Mouse (Mus musculus): Measurements from ENCODE around the gene Foxd1.

Gene Foxd1

DNA sequence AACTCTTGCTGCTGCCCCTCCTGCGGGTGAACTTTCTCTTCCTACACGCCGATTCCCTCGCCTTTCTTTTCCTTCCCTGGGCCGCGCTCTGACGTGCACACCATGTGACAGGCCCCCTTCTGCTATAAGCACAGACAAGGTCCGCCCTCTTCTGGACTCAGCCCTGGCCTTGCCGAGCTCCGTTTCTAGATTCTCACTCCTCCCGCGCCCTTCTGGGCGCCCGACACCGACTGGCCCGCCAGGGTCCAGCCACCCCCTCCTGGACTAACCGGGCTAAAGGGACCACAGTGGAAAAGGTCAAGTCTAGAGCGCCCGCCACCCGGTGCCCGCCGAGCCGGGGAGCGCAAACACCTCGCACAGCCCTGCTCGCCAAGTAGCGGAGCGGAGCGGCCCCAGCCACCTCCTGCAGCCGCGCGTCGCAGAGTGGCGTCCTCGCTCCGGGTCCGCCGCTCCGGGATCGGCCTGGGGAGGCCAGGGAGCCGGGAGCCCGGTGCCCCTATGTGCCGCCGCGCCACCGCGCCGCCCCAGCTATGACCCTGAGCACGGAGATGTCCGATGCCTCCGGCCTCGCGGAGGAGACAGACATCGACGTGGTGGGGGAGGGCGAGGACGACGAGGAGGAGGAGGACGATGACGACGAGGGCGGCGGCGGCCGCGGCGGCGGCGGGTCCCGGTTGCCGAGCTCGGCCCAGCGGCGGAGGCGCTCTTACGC, at the start of gene Foxd1:
Gene Foxd1, plus strand, starts transcription at position 153 of the 712 bp plus-strand sequence.
- peak; percentile 83 for DNase-seq (ENCODE audit: low spot score)

DNA sequence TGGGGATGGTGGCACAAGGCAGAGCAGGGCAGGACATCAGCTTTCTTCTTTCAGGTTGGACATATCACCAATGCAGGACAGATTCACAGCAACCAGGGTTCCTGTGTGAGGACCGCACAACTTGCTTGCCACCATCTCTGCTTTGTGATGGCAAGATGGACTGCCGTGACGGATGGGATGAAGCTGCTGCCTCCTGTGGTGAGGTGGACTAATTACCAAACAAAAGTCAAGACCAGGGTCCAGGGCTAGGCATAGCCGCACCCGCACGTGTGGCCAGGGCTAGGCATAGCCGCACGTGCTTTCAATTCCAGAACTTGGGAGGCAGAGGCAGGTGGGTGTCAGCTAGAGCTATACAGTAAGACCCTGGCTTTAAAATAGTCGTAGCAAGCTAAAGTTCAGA, 48.8 kb upstream of the Foxd1 start:
- no peak for DNase-seq (ENCODE audit: low spot score)

- DNase-seq (ENCODE audit: low spot score) = no peak
These were observed 47.6 kb upstream of the Foxd1 start for GRCm38 (mm10) chr13:98306393-98306792.

DNA sequence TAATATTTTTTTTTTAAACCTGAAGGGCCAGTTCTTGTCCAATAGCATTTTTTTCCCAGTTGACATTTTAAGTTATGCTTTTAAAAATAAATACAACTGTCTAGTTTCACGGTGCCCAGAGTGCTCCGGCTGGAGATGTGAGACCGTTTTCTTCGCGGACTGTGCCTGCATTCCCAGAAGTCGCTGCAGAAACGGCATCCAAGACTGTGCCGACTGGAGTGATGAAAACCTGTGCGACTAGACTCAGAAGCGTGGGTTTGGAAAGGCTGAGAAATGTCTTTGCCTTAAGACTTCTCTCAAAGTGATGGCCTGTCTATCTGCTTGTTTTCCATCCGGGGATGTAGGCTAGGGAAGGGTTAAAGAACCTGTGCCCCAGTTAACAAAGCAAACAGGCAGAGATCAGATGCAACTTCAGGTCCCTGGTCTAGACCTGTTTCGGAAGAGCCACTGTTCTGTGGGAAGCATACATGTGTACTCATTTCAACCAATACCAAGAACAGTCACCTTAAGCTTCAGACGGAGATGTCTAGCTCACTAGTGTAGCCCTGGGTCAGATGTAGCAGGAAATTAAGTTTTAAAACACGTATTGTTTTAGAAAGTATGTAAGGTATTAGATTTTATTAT, 47.1 kb upstream of the Foxd1 start:
- DNase-seq (ENCODE audit: low spot score) = no peak

- DNase-seq (ENCODE audit: low spot score) = no peak
These were observed 46.0 kb upstream of the Foxd1 start for GRCm38 (mm10) chr13:98308004-98308403.

DNA sequence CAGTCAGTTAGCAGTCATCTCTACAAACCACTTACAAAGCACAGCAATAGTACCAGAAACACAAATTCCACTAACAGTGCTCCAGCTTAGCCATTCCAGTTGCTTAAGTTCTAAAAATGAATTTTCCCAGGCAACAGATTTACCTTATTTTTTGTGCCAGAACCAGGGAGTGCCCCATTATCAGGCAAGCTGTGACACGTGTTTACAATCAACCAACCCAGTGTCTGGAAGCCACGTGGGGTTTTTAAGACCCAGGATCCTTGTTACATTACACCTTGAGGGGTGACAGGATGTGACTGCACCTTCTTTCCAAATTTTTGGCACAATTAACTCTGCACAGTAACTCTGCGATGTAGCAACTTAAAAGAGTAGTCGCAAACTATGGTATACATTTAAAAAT, 45.3 kb upstream of the Foxd1 start:
- no peak for DNase-seq (ENCODE audit: low spot score)

DNA sequence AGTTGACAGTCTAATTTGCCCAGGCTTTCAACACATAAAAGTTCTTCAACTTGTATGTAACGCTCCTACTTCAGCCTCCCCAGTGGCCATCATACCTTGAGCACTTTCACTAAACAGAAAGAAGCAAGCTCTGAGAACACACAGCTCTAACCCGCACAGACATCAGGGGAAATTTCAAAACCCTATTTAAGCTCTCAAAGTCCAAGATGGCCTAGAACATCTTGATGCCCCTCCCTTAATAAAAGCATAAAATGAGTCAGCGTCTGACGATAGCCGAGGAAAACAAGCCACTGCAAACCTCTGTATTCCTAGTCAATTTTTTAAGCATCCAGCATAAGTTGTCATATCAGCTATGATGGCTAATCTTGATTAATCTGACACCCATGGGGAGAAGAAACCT, 42.4 kb upstream of the Foxd1 start:
- DNase-seq (ENCODE audit: low spot score) = no peak

GRCm38 (mm10) chr13:98313631-98314030, 40.4 kb upstream of the Foxd1 start:
- DNase-seq (ENCODE audit: low spot score) = no peak

DNA sequence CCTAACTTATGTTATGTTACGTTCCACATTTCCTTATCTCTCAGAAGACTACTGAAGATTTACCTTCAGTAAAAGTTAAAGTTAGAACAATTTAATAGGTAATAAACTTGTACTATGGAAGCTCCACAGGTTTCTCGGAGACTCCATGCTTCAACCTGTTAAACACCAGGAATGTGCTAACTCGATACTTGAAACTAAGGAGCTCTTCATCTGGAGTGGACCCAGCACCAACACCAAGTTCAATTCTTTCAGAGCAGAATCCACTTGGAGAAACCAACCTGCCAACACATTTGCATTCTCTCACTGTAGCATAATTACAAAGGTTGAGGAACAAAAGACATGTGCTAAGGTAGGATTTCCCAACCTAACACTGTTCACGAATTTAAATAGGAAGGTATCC, 38.9 kb upstream of the Foxd1 start:
- DNase-seq (ENCODE audit: low spot score) = no peak

DNA sequence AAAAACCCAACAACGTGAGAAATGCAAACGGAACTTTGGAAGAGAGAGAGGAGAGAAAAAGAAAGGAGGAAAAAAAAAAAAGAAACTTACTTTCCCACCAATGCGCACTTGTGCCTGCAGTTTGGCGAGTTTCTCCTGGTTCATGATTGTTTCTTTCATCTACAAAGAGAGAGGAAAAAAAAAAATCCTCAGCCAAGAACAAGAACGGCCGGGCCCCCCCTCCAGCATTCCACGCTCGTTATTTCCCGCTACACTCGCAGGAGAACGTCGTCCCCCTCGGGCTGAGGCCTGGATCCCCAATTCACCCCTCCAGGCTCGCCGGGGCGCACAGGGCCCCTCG, 37.9 kb upstream of the Foxd1 start:
- DNase-seq (ENCODE audit: low spot score) = no peak

DNA sequence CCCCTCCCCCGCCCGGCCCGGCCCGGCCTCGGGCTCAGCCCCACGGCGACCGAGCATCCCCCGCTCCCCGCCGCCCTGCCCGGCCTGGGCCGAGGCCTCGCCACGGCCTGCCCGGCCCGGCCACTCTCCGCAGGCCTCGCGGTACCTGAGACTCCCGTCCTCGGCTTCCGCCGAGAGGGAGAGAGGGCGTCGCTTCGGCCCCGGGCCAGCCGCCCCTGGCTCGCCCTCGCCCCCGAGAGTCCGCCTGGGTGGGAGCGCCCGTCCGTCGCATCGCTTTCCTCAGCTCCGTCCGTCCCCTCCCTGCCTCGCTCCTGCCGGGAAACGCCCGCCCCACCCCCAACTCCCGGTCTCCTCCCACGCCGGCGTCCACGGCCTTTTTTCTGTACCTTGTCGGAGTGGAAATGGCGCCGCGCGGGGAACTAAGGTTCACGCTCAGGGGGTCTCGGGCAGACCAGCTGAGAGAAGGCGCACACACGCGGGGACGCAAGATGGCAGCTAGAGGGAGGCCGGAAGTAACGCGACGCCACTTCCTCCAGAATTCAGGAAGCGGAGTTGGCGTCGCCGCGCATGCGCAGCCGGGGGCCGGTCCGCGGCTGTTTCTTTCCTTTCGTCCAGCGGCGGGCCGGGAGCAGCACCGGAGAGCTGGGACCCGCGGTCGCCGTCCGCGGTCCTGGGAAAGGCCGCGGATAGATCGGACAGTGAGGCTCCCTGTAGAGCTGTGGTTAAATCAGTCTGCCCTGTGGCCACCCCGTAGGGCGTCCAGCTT, 37.4 kb upstream of the Foxd1 start, which contains the start of gene Btf3:
Gene Btf3, minus strand, starts transcription at position 527 of the 766 bp plus-strand sequence.
- peak; percentile 96 for DNase-seq (ENCODE audit: low spot score)

GRCm38 (mm10) chr13:98317246-98317677, 36.8 kb upstream of the Foxd1 start:
- no peak for DNase-seq (ENCODE audit: low spot score)

DNA sequence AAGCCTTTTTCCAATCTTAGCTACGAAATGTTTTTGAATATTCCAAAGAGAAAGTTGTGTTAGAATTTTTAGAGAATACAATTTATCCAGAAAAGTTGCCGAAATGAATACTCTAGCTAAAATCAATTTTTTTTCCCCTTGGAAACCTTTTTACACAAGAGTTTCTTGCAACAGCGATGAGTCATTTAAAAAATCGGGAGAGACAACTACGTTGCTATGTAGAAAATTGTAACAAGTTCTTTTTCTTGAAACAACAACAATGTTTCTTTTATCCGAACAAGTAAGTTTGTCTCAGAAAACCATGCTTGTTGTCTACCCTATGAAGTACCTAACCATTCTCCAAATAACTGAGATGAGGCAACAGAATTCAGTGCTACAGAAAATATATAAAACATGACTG, 36.1 kb upstream of the Foxd1 start:
- no peak for DNase-seq (ENCODE audit: low spot score)

GRCm38 (mm10) chr13:98325034-98325433, 29.0 kb upstream of the Foxd1 start:
- no peak for DNase-seq (ENCODE audit: low spot score)

DNA sequence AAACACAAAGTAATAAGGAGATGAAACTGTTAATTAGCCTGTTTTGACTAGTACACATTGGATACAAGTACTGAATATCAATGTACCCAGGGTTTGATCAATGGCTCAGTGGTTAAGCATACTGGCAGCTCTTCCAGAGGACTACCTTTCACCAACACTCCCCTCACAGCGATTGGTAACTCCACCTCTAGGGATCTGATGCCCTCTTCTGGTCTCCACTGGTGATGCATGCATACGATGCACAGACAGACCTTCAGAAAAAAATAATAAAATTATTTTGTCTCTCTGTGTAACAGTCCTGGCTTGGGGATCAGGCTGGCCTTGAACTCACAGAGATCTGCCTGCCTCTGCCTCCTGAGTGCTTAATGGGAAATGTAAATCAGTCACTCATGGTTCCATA, 21.9 kb upstream of the Foxd1 start:
- DNase-seq (ENCODE audit: low spot score) = peak; percentile 47

GRCm38 (mm10) chr13:98336205-98336604, 17.8 kb upstream of the Foxd1 start:
- DNase-seq (ENCODE audit: low spot score) = no peak

- DNase-seq (ENCODE audit: low spot score) = no peak
These were observed 13.5 kb upstream of the Foxd1 start for GRCm38 (mm10) chr13:98340506-98340905.

GRCm38 (mm10) chr13:98349491-98349890, 4.6 kb upstream of the Foxd1 start:
- no peak for DNase-seq (ENCODE audit: low spot score)

- peak; percentile 80 for DNase-seq (ENCODE audit: low spot score)
These were observed 2.5 kb upstream of the Foxd1 start for GRCm38 (mm10) chr13:98351527-98351926.

DNA sequence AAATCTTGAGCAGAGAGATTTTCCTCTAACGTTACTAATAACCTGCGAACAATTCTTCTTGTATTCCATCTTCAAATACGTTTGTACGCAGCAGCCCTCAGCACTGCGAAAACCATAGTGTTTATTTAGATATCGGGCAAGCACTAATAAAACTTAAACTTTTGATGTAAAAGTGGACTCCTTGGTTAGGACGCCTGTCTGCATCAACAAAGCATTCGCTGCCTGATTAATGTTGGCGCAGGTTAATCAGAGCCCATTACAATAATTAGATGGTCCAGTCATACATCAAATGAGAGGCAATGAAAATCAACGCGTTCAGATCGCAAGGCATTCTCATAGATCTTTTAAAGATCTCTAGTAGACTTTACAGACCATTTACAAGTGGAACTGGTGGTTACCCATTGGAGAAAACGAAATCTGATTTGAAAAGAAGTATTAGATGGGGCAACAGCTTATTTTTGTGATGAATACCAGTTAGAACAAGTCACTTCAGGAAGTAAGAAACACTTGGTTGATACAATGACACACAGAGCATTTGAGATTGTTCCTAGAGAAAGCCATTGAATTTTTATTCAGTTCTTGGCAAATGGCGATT, 1.6 kb upstream of the Foxd1 start:
- peak; percentile 29 for DNase-seq (ENCODE audit: low spot score)

DNA sequence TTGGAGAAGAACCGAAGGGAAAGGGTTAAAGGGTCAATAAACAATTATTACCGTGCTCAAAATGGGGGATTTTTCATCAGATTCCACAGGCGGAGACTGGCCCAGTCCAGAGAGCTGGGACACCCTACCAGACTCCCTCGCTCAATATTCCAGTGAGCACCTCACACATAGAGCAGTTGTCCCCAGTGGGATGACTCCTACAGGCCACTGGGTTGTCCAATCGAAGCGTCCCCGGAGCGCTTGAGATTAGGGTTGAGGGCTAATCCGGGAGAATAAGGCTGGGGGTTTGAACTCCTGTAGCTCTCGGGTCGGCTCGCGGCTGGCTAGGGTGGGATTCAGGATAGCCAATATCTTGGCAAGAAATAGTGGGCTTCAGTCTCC, 343 bp upstream of the Foxd1 start:
- no peak for DNase-seq (ENCODE audit: low spot score)

GRCm38 (mm10) chr13:98354871-98355558, 973 bp downstream of the Foxd1 start:
- peak; percentile 62 for DNase-seq (ENCODE audit: low spot score)
